Mouse (Mus musculus) liver, embryonic 14.5 days (tissue): ENCODE measurements around the gene Pfn1.

Source experiments
- CTCF ChIP-seq: IDR thresholded peaks from 2 replicates; pipeline ENCODE4 v1.5.1; 2016; ENCODE audit warnings: antibody characterized with exemption, low read depth, control low read depth
- EP300 ChIP-seq: IDR thresholded peaks from 2 replicates; pipeline ENCODE4 v1.6.1; 2016; ENCODE audit warnings: antibody characterized with exemption, low read depth

GRCm38 (mm10) chr11:70621972-70622814 is 32.3 kb downstream of the Pfn1 start:
- no peak for TF ChIP-seq CTCF
- no peak for TF ChIP-seq EP300
